Mouse (Mus musculus): ENCODE results near the gene Mlc1.

Gene Mlc1

GRCm38 (mm10) chr15:88937291-88937650, 41.5 kb downstream of the Mlc1 start:
- DNase-seq (ENCODE audit: low spot score in 2 of 2), result no peak

DNA sequence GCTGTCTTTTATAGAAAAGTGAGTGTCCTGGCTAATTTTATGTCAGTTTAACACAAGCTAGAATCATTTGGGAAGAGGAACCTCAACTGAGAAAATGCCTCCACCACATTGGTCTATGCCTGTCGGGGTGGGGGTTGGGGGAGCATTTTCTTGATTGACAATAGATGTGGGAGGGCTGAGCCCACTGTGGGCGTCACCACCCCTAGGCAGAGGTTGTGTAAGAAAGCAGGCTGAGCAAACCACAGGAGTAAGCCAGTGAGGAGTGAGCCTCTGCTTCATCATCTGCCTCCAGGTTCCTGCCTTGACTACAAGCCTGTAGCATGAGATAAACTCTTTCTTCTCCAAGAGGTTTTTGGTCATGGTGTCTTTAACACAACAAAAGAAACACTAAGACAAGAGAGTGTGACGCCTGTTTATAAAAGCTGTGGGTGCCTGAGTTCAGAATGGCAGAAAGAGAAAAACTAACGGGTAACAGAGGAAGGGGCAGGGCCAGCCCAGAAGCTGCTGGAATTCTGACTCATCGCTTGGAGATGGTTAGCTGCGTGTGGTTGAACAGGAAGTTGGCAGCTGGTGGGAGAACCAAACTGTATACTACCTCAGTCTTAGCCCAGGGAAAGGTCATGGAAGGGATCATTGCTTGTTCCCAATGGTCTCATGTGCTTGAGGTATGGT, 42.1 kb downstream of the Mlc1 start:
- no peak for DNase-seq (ENCODE audit: low spot score in 2 of 2)

- no peak for DNase-seq (ENCODE audit: low spot score in 2 of 2)
Measured at GRCm38 (mm10) chr15:88934141-88934540, 44.7 kb downstream of the Mlc1 start.

DNA sequence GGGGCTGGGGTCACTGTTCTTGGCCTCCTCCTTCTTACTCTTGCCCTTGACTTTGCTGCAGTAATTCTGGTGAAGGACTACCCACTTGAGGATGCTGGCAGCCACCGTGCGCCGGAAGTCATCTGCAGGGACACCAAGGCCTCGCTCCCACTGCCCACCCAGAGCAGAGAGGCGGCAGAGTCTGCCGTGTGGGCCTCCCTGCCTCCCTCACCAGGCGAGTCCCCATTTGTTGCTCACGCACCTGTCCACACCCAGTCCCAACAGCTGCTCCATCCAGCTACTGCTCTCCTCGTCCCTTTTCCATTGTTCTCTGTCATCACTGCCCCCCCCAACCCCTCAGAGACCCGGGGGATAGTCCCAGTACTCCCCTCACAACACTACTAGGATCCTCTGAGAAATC, 46.1 kb downstream of the Mlc1 start:
- DNase-seq (ENCODE audit: low spot score in 2 of 2), result no peak

- DNase-seq (ENCODE audit: low spot score in 2 of 2), result peak; percentile 73 to 74
Measured at GRCm38 (mm10) chr15:88921992-88922310, 56.9 kb downstream of the Mlc1 start.

DNA sequence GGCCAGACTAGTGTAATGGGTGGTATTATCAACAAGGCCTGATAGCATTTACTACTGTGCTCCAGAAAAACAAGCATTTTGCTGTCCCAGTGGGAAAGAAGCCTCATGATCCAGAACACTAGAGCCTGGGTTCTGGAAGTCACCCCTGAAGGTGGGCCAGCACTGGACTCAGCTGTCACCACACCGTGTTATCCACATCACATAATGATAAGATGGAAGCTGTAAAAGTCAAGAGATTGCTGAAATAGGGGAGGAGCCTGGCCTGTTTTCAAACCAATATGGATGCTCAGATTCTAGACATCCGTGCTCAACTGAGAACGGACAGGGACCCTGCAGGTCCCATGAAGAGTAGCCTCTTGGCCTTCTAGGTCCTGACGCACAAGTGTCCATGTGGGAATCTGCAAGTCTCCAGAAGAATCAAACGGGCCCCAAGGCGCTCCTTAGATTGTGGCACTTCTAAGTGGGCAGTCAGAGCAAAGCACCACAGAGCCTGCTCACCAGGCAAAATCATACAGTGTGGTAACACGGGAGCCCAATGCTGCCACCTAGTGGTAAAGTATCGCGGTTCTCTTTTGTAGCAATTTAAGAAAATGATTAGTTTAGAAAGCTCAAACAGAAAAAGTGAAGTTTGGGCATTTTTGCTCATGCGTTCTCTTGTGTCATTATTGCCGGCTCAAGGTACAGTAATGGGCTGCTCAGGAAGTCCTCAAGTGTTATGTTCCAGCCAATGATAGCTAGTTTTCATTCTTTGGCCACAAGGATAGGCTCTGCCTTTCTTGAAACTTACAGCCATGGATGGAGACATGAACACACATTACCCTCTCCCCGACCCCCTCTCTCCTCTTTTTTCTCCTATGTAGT, 57.4 kb downstream of the Mlc1 start:
- peak; percentile 34 to 81 for DNase-seq (ENCODE audit: low spot score in 2 of 2)

GRCm38 (mm10) chr15:88920065-88920464, 58.7 kb downstream of the Mlc1 start:
- no peak for DNase-seq (ENCODE audit: low spot score in 2 of 2)

GRCm38 (mm10) chr15:88919328-88919727, 59.5 kb downstream of the Mlc1 start:
- DNase-seq (ENCODE audit: low spot score in 2 of 2), result no peak

GRCm38 (mm10) chr15:88917126-88917525, 61.7 kb downstream of the Mlc1 start:
- DNase-seq (ENCODE audit: low spot score in 2 of 2), result no peak

DNA sequence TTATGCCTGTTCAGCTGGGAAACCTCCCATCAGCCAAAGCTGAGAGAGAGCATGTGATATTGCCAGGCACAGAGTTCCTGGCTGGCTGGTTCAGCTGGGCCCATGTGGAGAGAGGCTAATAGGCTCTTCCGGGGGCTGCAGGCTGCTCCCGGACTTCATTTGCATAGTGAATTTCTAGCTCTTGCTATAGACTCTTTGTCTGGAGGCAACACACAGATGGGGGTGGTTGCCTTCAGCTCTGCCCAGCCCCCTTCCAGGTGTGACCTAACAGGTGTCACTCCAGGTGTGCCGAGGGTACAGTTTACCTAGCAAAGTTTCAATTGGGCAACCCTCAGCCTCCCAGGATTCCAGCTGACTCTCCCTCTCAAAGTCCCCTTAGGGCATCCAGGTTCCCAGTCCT, 62.4 kb downstream of the Mlc1 start:
- DNase-seq (ENCODE audit: low spot score in 2 of 2), result no peak

DNA sequence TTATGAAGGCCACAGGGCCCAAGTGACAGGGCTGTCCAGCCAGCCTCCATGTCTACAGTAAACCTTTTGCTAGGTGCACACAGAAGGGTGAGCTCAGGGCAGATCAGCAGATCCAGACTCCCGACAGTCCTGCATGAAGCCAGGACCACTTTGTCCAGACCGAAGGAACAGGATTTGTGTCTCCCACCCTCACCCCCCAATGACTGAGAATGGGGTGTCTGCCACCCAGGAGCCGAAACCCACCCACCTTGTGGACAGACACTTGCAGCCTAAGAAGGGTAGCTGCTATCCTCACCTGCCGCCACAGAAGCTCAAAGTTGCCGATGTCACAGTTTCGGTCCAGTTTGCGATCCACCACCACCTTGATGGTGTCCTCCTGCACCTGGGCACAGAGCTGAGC, 63.8 kb downstream of the Mlc1 start:
- DNase-seq (ENCODE audit: low spot score in 2 of 2), result no peak

- no peak for DNase-seq (ENCODE audit: low spot score in 2 of 2)
Measured at GRCm38 (mm10) chr15:88906347-88906746, 72.5 kb downstream of the Mlc1 start.

Data from heart, adult 9 months (tissue).